Mouse (Mus musculus) neural tube, embryonic 10.5 days (tissue): ENCODE measurements around the gene Cstf2t.

Source experiments
- DNase-seq: peaks from one replicate; pipeline ENCODE4 v3.0.0-alpha.2; 2017; ENCODE audit warnings: low spot score; ENCODE audit errors: extremely low spot score

Cstf2t gene

DNA sequence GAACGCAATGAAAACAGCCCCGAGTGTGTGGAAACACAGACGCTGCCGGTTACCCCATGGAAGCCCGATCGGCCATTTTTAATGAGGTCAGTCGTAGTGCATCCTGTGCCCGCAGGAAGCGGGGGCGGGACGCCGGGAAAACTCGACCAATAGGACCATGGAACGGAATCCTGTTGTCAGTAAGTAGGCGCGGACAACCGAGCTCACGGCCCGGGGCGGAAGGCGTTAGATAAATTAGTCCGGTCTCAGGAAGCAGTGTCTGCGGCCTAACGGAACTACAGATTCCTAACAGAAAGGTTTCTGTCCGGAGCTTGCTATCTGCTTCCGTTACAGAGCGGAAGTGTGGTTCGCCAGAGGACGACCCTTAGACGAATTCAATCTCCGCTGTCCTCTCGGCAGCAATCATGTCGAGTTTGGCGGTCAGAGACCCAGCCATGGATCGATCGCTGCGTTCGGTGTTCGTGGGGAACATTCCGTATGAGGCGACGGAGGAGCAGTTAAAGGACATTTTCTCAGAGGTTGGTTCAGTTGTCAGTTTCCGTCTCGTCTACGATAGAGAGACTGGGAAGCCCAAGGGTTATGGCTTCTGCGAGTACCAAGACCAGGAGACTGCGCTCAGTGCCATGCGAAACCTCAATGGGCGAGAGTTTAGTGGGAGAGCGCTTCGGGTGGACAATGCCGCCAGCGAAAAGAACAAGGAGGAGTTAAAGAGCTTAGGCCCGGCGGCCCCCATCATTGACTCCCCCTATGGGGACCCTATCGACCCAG, at the start of gene Cstf2t:
TSS of gene Cstf2t (plus strand) at position 176 of the 768 bp plus-strand sequence.
- peak; percentile 96 for DNase-seq

DNA sequence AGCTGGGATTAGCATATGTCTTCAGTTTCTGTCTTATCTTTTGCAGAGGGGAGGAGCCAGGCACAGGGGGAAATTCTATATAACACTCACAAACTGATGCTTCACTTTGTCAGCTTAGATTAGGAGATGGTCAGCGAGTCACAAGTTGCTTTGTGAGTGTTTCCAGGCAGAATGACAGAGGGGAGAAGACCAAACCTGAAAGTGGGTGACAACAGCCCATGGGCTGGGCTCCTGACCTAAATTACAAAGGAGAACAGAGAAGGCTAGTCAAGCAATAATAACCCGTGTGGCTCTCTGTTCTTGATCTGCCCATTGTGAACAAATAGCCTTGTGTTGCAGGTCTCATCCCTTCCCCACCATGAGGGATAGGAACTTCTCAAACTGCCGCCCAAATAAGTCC, 43.7 kb upstream of the Cstf2t start:
- DNase-seq = no peak

DNA sequence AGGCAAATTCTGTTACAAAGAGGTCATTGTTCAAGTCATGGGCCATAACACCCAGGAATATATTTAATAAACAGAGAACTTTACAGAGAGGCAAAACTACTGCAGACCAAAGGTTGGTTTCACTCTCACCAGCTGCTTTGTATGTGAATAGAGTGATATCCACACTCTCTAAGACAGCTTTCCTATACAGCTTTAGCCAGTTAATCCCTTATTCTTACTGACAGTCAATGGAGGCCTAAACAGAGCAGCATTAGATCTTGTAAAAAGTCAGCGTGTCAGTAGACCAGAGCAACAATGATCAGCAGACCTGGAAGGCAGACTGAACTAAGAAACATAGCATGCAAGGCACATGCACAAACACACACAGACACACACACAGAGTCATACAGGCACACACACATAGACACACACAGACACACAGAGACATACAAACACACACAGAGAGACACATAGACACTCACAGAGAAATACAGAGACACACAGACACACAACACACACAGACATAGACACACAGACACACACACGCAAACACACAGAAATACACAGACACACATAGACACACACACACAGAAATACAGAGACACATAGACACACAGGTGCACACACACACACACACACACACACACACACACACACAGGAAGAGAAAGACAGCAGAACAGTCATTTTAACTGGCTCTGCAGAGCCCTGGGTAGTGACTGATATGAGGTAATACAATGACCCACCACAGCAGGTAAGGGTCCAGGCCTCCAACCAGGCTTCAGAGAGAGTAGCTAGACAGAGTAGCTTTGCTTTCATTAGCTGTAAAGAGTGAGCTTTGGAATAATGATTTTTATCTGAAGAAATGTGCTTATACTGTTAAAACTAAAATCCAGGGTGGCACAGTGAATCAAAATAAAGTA, 41.4 kb upstream of the Cstf2t start:
- DNase-seq = no peak

DNA sequence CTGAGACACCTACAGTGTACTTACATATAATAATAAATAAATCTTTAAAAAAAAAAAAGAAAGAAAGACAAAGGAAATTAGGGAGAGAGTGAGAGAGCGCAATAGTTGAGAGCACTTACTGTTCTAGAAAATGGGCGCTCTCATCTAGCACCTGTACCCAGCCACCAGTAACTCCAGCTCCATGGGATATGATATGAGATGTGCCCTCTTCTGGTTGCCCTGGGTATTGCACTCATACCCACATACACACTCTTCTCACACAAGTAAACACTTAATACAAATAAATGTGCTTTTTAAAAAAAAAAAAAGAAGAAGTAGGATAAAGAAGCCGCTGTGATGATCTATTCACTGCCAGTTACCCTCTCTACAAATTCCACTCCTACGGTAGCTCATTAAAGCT, 36.0 kb upstream of the Cstf2t start:
- no peak for DNase-seq

DNA sequence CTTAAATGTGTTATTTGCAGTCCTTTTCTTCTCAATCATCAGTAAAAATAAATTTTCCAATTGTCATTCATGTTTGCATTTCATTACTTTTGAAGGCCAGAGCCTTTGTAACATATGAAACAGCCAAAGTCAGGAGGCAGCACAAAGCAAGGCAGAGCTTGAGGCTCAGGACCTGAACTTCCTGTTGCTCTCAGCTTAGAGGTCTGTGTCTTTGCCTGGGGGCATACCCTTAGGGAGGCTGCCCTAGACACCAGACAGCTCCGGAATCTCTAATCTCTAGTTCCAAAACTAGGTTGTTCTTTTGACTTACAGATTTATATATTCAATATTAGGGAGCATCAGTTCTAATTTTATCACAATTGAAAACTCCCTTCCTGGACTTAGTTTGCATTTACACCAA, 17.9 kb upstream of the Cstf2t start:
- no peak for DNase-seq

DNA sequence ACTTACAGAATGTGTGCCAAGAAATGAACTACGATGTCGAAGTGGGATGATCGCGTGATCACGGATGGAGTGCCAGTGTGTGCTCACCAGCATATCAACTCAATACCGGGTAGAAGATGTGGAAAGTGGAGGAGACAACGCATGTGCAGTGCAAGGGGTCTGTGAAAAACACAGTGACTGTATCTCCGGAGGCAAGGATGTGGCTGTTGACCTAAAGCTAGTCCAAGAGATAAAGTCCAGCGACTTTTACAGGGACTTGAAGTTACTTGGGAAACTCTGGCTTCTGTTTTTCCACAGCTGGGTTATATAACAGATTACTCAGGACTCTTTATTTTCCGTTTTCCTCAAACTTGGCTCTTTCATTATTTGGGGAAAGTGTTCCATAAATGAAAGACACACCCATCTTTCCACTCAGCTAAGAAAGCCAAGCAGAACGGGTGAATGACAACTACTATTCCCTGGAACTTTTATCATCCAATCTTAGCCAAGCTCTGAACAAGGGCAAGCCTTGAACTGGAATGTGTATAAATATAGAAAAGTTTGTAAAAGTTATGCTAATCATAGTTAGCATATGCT, 17.3 kb upstream of the Cstf2t start:
- DNase-seq = no peak

DNA sequence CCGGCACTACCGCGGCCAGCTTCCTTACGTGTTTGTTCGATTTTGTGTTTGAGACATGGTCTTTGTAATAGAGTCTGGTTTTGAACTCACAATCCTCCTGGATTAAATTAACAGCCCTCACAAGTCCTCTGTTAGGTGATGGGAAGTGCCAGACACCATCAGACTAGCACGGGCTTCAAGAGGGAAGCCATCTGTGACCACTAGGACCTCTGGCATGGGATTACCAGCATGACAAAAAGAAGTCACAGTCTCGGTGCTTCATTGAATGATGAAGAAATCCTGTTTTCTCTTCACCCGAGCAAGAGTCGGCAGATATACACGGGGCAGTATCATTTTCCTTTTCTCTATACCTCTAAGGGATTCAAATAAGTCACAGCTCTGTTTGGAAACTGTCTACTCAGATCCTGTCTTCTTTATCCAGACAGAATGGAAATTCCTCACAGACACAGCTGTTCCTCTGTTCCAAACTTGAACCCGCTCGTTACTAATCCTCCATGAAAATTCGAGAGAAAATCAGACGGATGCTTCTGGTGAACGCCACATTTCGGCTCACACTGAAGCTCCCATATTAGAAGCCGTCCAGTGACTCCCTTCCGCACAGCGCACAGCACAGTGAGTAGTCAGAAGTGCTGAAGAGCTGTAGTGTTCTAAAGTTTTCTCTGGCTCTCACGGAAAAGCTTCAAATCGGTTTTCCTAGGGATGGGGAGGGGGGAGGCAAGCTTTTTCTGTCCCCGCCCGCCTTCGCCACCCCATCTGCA, 8.5 kb upstream of the Cstf2t start:
- DNase-seq = peak; percentile 19

DNA sequence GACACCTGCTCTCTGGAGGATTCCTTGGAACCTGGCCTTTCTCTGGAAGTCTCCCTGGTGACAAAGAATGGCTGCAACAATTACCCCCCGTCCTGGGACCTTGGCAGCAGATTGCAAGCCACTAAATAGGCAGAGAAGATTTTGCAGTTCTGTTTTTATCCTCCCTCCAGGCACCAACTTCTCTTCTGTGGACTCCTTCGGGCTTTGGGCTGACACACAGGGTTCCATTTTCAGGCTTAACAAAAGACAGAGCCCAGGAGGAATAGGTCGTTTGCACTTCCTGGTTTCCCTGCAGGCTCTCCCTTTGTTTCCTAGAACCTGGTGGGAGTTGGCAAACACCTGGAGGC, 7.9 kb upstream of the Cstf2t start:
- no peak for DNase-seq

DNA sequence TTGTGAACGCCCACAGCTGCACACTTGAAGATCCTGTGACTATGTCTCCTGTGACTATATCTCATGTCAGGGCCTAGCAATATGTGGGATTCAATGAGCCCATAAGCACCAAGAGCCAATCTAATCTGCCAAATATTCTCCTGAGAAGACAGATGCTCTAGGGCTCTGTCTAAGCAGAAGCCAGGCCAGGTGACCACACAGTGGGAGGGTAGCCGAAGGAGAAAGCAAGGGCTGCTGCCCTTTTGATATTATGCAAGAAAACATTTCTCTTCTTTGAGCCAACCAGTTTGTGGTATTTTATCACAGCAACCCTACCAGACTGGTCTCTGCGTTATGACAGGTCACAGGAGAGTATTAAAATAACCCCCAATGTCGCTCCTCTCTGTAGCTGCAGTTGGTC, 6.5 kb upstream of the Cstf2t start:
- DNase-seq = no peak

DNA sequence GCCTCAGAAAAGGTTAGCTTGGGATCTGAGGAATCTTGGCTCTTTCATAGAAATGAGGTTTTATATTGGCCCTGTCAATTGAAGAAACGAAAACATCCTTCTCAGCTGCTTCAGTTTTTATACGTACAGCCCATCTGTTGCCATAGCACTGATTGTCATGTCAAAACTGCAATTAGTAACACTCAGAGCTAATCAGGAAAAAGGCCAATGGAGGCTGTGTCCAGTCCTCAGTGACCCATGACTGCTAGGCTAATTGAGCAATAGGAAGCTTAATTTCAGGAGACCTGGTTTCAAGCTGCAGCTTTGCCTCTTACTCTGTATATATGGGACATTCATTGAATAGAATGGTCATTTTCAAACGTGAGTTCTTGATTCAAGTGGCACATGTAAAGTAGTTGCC, 4.4 kb upstream of the Cstf2t start:
- DNase-seq = no peak

DNA sequence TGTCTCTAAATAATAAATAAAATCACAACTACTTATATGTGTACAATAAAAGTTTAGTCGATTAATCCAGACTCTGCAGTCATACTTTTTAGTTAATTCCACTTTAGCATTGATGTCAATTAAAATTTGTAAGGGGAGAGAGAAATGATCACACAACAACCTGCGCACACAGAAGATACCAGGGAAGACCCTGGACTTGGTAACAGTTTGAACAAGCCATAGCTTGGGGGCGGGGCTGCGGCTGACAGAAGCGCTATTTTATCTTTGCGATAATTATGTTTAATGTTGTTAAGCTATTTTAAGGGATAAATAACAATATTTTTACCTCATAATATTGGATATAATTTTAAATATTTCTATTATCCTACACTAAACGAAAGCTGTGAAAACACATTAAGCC, 411 bp upstream of the Cstf2t start:
- DNase-seq = no peak

DNA sequence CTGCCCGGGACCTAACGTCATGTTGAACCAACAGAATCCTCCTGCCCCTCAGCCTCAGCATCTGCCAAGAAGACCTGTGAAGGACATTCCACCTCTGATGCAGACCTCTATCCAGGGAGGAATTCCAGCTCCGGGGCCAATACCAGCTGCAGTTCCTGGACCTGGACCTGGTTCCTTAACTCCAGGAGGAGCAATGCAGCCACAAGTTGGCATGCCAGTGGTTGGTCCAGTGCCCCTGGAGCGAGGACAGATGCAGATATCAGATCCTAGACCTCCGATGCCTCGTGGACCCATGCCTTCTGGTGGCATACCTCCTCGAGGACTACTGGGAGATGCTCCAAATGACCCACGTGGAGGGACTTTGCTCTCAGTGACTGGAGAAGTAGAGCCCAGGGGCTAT, 1.1 kb downstream of the Cstf2t start:
- DNase-seq = no peak

DNA sequence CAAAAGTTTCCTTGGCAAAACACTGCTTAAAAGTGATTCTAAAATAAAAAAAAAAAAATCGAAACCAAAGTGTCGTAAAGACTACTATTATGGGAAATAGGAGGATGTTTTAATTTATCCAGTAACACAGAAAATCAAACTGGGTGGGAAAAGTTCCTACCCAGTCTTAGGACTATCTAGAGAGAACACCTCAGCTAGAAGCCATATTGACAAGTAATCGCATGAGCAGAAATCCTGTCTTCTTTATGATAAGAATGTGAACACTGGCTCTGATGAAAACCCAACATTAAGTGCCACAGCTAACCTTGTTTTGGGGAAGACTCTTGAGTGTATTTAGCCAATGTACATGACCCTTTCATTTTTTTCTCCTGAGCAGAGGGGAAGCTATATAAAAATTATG, 15.2 kb downstream of the Cstf2t start:
- no peak for DNase-seq

DNA sequence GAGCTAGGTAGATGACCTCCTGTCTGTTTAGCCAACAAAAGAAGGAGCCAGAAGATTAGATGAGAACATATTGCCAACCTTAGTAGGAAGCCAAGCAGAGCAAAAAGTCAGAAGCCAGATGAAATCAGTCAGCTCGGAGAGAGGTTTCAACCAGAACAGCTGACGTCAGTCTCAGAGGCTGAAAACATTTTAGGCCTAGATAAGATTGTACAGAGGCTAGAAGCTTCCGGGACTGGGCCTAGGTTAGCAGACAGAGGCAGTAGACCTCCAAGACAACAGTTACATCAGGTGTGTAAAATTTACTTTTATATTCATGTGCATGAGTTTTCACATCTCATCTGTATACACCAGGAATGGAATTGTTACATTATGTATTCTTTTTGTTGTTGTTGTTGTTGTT, 16.7 kb downstream of the Cstf2t start:
- DNase-seq = no peak

DNA sequence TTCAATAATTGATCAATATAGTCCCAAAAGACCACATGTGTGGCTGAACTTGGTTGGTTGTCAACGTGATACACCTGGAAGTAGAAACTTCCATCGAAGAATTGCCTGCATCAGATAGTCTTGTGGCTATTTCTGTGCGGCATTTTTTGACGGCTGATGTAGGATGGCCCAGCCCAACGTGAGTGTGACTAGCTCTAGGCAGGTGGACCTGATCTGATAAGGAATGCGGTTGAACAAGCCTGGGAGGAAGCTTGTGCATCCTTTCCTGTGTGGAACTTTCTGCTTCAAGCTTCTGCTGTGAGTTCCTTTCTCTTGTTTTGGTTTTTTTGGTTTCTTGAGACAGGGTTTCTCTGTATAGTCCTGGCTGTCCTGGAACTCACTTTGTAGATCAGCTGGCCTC, 22.1 kb downstream of the Cstf2t start:
- DNase-seq = no peak

DNA sequence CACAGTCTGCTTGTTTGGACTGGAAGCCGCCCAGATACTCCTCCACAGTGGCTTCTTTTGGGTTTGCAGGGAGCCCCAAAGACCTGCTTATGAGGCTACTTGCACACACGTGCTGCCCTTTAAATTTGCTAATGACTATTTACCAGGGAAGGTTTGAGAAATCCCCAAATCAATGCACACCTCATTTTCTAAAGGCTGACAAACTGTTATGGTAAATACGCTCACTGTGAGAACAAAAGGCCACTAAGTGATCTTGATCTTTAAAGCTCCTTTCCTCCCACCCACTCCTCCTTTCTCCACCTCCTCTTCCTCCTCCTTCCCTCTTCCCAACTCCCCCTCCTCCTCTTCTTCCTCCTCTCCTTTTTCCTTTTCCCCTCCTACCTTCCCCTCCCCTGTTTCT, 23.4 kb downstream of the Cstf2t start:
- no peak for DNase-seq

DNA sequence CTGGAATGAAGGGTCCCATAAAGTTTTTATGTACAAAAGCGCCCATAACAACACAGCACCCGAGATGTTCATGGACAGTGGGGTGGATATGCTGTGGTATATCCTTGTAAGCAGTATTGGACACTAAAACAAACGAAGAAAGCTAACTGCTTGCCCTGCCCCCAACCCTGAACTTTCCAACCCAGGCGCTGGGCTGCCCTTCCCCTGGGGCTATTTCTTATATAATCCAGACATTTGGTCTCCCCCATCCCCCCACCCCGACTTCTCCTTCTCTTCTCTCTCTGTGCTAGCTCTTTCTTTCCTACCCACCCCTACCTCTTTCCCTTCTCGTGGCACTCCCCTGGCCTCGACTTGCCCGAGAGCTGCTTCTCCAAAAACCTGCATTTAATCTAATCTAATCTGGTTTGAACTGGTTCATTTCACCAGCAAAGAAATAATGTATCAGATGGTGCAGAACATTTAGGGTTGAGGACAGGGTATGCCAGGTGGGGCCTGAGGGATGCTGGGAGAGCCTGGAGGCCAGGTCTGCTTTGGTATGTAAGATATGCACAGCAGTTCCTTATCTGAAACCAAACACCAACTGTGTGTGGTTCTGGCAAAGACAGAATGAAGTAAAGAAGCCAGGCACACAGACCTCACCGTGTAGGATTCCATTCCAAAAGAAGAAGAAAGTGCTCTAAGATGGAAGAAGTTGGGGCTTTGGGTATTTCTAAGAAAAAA, 24.4 kb downstream of the Cstf2t start:
- no peak for DNase-seq

DNA sequence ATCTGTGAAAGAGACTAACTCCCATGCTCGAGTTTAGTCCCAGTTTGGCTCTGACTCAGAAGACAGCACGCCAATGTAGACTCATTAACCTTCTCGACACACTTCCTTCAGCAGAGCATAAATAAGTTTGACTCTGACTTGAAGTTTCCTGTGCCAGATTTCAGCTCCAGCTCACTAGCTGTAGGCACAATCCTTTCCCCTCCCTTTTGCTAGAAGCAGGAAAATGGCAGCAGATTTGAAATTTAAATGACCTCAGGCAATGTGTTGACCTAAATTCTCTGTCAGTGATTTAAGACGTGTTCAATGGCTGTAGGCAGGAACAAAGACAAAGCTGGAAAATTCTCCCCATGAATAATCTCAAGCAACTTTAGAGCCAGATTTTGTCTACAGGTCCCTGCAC, 32.1 kb downstream of the Cstf2t start:
- DNase-seq = no peak

DNA sequence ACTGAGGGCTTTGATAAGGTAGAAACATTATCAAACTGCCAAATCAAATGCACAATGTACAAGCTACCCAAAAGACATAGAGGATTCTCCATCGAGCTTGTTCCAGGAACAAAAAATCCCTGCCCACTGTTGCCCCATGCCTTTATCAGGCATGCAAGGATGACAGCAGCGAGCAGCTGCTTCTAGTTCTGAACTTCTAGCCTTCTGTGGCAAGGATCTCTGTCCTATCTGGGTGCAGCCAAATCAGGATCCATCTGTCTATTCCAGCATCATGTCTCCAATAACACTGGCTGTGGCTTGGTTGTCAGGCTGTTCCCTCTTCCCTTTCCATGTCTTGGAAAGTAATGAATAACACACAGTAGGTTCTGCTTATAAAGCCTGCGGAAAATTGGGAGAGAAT, 42.0 kb downstream of the Cstf2t start:
- DNase-seq = no peak

DNA sequence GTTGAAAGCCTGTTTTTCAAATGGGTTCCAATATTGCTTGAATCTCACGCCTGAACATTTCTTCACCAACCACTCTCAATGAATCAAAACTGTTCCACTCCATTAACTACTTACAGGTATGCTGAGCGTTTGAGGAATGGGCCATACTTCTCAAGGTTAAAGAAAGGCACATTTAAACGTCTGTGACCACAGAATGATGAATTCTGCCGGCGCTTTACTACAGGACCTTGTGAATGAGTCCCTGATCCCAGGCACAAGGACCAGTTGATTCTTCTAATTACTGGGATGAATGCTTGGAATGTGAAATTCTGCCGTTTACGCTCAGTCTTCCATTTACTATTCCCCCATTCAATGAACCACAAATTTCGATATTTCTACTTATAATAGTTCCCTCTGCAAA, 50.0 kb downstream of the Cstf2t start:
- DNase-seq = no peak

DNA sequence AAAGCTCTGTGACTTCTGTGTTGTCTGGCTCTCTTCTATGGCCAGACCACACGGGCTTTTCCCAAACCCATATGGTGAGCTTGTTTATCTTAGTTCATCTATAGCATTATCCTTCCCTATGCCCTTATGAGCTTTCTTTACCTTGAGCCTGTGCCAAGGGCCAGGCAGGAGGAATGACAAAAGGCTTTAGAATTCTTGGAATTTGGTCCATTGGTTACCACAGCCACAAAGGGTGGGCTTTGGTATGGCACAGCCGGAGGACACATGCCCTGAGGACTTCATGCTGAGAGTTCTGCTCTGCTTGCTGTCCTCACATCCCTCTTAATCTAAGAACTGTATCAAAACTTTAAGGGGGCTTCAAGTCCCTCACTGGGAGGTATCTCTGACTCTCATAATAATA, 53.7 kb downstream of the Cstf2t start:
- DNase-seq = no peak
